Mouse (Mus musculus) forebrain, embryonic 15.5 days (tissue): ENCODE data around the gene Faim. TPM values are rescaled to one million over a fixed set of nuclear protein-coding genes. Genes with fewer than 3 reads are reported as not detected.
A peak's percentile ranks its signal among the peaks of the same experiment; 100 is the strongest.

ENCODE experiments used
- ATAC-seq: fragments of 200-750 bp; cut with Nextera tagmentation; replicated peaks from 2 replicates; pipeline ENCODE4 v1.8.0; 2017; ENCODE audit warnings: mild to moderate bottlenecking, moderate TSS enrichment, moderate library complexity
- H3K27ac ChIP-seq: fragments of 300-500 bp; sonication (generic); replicated peaks from 2 replicates; pipeline ENCODE4 v1.5.1; 2015; ENCODE audit warnings: mild to moderate bottlenecking, inconsistent platforms
- H3K27me3 ChIP-seq: fragments of 300-500 bp; sonication (generic); 2 replicates; pipeline ENCODE4 v1.6.1; 2015; ENCODE audit warnings: inconsistent platforms
- H3K36me3 ChIP-seq: fragments of 300-500 bp; sonication (generic); 2 replicates; pipeline ENCODE4 v1.6.1; 2015; ENCODE audit warnings: mild to moderate bottlenecking, inconsistent platforms
- H3K4me1 ChIP-seq: fragments of 300-500 bp; sonication (generic); 2 replicates; pipeline ENCODE4 v1.6.1; 2015; ENCODE audit warnings: inconsistent platforms
- H3K4me2 ChIP-seq: fragments of 300-500 bp; sonication (generic); replicated peaks from 2 replicates; pipeline ENCODE4 v1.6.1; 2015; ENCODE audit warnings: mild to moderate bottlenecking, inconsistent platforms
- H3K4me3 ChIP-seq: fragments of 300-500 bp; sonication (generic); 2 replicates; pipeline ENCODE4 v1.5.1; 2015; ENCODE audit warnings: mild to moderate bottlenecking, inconsistent platforms
- H3K9ac ChIP-seq: fragments of 300-500 bp; sonication (generic); replicated peaks from 2 replicates; pipeline ENCODE4 v1.6.1; 2015; ENCODE audit warnings: mild to moderate bottlenecking, inconsistent platforms
- H3K9me3 ChIP-seq: fragments of 300-500 bp; sonication (generic); 2 replicates; pipeline ENCODE4 v1.6.1; 2016; ENCODE audit warnings: inconsistent platforms
- WGBS: fragments of 180-500 bp; shearing (Covaris S2); methylation state at CpG from one replicate; pipeline ENCODE4 v1.1.7; 2015; ENCODE audit warnings: mixed read lengths; 5-methylcytosine and 5-hydroxymethylcytosine counted together
- polyA plus RNA-seq: library from polyadenylated mRNA; unstranded; fragments of >200 nt; fragmentation: Nextera tagmentation; extraction: Ambion mirVana; gene quantifications from 2 replicates; pipeline ENCODE4 v1.2.1, GENCODE M21; 2015

Faim gene
- polyA plus RNA-seq, 1 experiment from 2014 or later, result 94.8 TPM

DNA sequence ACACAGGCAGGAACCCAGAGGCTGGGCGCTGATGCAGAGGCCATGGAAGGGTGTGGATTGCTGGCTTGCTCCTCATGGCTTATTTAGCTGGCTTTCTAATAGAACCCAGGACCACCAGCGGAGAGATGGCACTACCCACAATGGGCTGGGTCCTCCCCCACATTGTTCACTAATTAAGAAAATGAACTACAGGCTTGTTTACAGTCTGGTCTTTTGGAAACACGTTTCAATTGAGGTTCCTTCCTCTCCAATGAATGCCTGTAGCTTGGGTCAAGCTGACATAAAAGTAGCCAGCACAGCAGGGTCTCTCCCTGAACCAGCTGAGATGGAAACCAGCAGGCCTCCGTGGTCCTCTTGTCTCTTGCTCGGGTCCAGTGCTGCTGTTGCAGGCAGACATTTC is 35.0 kb downstream of the Faim start:
- Histone ChIP-seq H3K9ac (no peak overlapping the region), H3K9me3 (no peaks in the 10 kb centered on the region), H3K27ac (no peak overlapping the region), H3K4me1 (no peaks in the 10 kb centered on the region), H3K36me3 (no peaks in the 10 kb centered on the region), H3K4me2 (no peak overlapping the region), H3K27me3 (no peaks in the 10 kb centered on the region), H3K4me3 (no peak overlapping the region)
- no peak for ATAC-seq
- WGBS, result 16% methylated on average over 5 of the region's 5 CpGs

GRCm38 (mm10) chr9:99021751-99022150 is 35.6 kb downstream of the Faim start:
- Histone ChIP-seq H3K9ac (no peak overlapping the region), H3K27me3 (no peaks in the 10 kb centered on the region), H3K4me3 (no peak overlapping the region), H3K9me3 (no peaks in the 10 kb centered on the region), H3K36me3 (no peaks in the 10 kb centered on the region), H3K4me1 (no peaks in the 10 kb centered on the region), H3K4me2 (no peak overlapping the region), H3K27ac (no peak overlapping the region)
- 83% methylated on average over 4 of the region's 4 CpGs for WGBS
- ATAC-seq, result no peak

DNA sequence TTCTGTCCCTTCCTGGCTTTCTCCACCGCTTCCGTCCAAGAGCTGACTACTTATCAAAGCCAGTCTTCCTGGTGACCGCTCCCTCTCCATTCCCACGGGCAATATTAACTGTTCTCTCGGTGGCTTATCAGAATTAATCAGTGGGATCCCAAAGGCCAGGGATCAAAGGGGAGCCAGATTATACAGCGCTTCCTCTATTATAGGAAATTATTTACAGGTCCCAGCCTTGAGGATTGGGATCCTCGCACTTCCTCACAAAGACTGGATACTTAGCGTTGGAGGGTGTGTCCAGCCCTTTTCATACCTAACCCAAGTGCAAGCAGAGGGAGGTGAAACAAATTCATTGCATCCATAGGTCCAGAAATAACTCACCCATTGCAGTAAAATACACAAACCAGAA is 45.9 kb downstream of the Faim start:
- Histone ChIP-seq H3K36me3 (no peaks in the 10 kb centered on the region), H3K4me3 (no peak overlapping the region), H3K4me1 (no peaks in the 10 kb centered on the region), H3K27me3 (no peaks in the 10 kb centered on the region), H3K9me3 (no peaks in the 10 kb centered on the region), H3K4me2 (no peak overlapping the region), H3K9ac (no peak overlapping the region), H3K27ac (no peak overlapping the region)
- 88% methylated on average over 8 of the region's 8 CpGs for WGBS
- ATAC-seq, result no peak

- Histone ChIP-seq H3K36me3 (no peaks in the 10 kb centered on the region), H3K4me2 (no peak overlapping the region), H3K4me3 (no peak overlapping the region), H3K4me1 (no peaks in the 10 kb centered on the region), H3K27me3 (no peaks in the 10 kb centered on the region), H3K9ac (no peak overlapping the region), H3K27ac (no peak overlapping the region), H3K9me3 (no peaks in the 10 kb centered on the region)
- 84% methylated on average over 8 of the region's 8 CpGs for WGBS
- no peak for ATAC-seq
Observed at GRCm38 (mm10) chr9:99034111-99034510, 47.9 kb downstream of the Faim start.

DNA sequence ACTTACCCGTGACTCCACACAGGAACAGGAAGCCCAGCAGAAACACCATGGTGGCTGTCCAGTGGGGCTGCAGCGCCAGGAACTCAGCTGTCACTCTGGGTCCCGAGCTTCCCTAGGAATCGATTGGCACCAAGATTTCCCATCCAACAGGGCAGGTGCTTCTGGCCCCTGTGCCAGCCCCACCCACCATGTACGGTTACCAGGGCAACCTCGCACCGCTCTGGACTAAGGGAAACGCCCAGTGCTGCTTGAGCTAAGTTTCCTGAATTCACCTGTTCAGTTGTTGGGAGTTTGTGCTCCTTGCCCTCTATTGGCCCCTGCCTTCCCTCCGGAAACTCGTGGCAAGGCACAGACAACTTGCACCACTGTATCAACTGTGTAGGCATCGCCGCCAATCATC is 49.4 kb downstream of the Faim start, which contains the start of gene Gm1123:
Gene Gm1123, minus strand, starts transcription at position 141 of the 400 bp plus-strand sequence.
- no peaks in the 10 kb centered on the region for H3K4me1 ChIP-seq
- ATAC-seq, result no peak
- H3K4me3 ChIP-seq, result no peak within 1 kb of the TSS
- no peak within 1 kb of the TSS for H3K27ac ChIP-seq
- H3K9ac ChIP-seq, result no peak within 1 kb of the TSS
- H3K36me3 ChIP-seq, result peaks cover under 1% of the 10 kb centered on the region; the same call in 1 of the 2 replicates
- 82% methylated on average over 12 of the region's 12 CpGs for WGBS
- H3K4me2 ChIP-seq, result no peak within 1 kb of the TSS
- H3K9me3 ChIP-seq, result no peaks in the 10 kb centered on the region
- no peaks in the 10 kb centered on the region for H3K27me3 ChIP-seq

- Histone ChIP-seq H3K9me3 (no peaks in the 10 kb centered on the region), H3K4me3 (no peak overlapping the region), H3K36me3 (peaks cover 2% of the 10 kb centered on the region; the same call in 1 of the 2 replicates), H3K4me1 (peaks cover 3% of the 10 kb centered on the region; the same call in 1 of the 2 replicates), H3K27me3 (no peaks in the 10 kb centered on the region), H3K9ac (no peak overlapping the region), H3K4me2 (no peak overlapping the region), H3K27ac (no peak overlapping the region)
- WGBS, result 77% methylated on average over 9 of the region's 9 CpGs
- ATAC-seq, result no peak
Observed at GRCm38 (mm10) chr9:99041994-99042393, 55.8 kb downstream of the Faim start.

DNA sequence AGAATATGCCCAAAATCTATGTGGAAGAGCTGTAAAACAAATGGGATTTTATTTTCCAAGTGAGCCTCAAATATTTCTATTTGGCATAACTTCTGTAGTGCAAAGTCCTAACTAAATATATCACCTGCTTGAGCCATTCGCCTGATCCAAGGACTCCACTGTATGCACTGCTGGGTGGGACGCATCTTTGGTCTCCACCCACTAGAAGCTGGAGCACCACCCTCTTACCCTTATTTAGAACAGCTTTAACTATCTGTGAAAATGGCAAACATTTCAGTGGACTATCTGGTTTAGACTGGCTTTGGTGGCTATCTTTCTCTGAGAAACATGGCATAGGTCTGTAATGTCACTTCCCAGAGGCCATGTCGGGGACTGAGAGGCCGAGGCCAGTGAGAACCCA is 56.5 kb downstream of the Faim start:
- WGBS, result 90% methylated on average over 4 of the region's 4 CpGs
- no peak overlapping the region for H3K27ac ChIP-seq
- H3K9ac ChIP-seq, result no peak overlapping the region
- H3K9me3 ChIP-seq, result no peaks in the 10 kb centered on the region
- no peak overlapping the region for H3K4me2 ChIP-seq
- H3K36me3 ChIP-seq, result peaks cover 2% of the 10 kb centered on the region; the same call in 1 of the 2 replicates
- H3K27me3 ChIP-seq, result no peaks in the 10 kb centered on the region
- H3K4me3 ChIP-seq, result no peak overlapping the region
- H3K4me1 ChIP-seq, result peaks cover 3% of the 10 kb centered on the region; the same call in 1 of the 2 replicates
- ATAC-seq, result no peak

GRCm38 (mm10) chr9:99044761-99045160 is 58.6 kb downstream of the Faim start:
- Histone ChIP-seq H3K4me1 (peaks cover 9% of the 10 kb centered on the region), H3K27me3 (no peaks in the 10 kb centered on the region), H3K27ac (peak overlapping the region; percentile 52; the same call in 1 of the 2 replicates), H3K9me3 (no peaks in the 10 kb centered on the region), H3K9ac (no peak overlapping the region), H3K36me3 (peaks cover 2% of the 10 kb centered on the region; the same call in 1 of the 2 replicates), H3K4me3 (no peak overlapping the region), H3K4me2 (no peak overlapping the region)
- peak; percentile 73; the same call in 1 of the 2 replicates for ATAC-seq
- WGBS, result 69% methylated on average over 8 of the region's 8 CpGs

- Histone ChIP-seq H3K9me3 (no peaks in the 10 kb centered on the region), H3K4me3 (no peak overlapping the region), H3K27ac (no peak overlapping the region), H3K36me3 (peaks cover 13% of the 10 kb centered on the region; the same call in 1 of the 2 replicates), H3K4me1 (peaks cover 9% of the 10 kb centered on the region), H3K9ac (no peak overlapping the region), H3K4me2 (no peak overlapping the region), H3K27me3 (no peaks in the 10 kb centered on the region)
- ATAC-seq, result no peak
- WGBS, result 68% methylated on average over 1 of the region's 1 CpGs
Observed at GRCm38 (mm10) chr9:99048724-99049250, 62.6 kb downstream of the Faim start.

- H3K4me1 ChIP-seq, result peaks cover 6% of the 10 kb centered on the region; the same call in 1 of the 2 replicates
- no peak overlapping the region for H3K4me3 ChIP-seq
- WGBS, result 80% methylated on average over 6 of the region's 6 CpGs
- no peak for ATAC-seq
- H3K27me3 ChIP-seq, result no peaks in the 10 kb centered on the region
- H3K9me3 ChIP-seq, result no peaks in the 10 kb centered on the region
- 0 out of 2 replicates have a peak overlapping the region, but pooled peaks have one; percentile 8 for H3K27ac ChIP-seq
- H3K36me3 ChIP-seq, result peaks cover 15% of the 10 kb centered on the region; the same call in 1 of the 2 replicates
- no peak overlapping the region for H3K4me2 ChIP-seq
- no peak overlapping the region for H3K9ac ChIP-seq
Observed at GRCm38 (mm10) chr9:99049760-99050159, 63.6 kb downstream of the Faim start.

Other genes with a start within 250 kb of the Faim start
- gene Prr23a1, start 143.9 kb upstream of the Faim start, polyA plus RNA-seq, result 0.22 TPM in 1 of 2 replicates, not detected in the other
- not detected in 2 replicates for gene Prr23a2, start 129.9 kb upstream of the Faim start, polyA plus RNA-seq
- not detected in 2 replicates for gene Prr23a3, start 121.6 kb upstream of the Faim start, polyA plus RNA-seq
- gene 7420426K07Rik, start 83.3 kb upstream of the Faim start, polyA plus RNA-seq, result not detected in 2 replicates
- 0.27 and 0.42 TPM in 2 replicates for gene Foxl2, start 31.1 kb upstream of the Faim start, polyA plus RNA-seq
- not detected in 2 replicates for gene Gm1123, start 49.3 kb downstream of the Faim start, polyA plus RNA-seq
- gene Pik3cb, start 154.2 kb downstream of the Faim start, polyA plus RNA-seq, result 3.7 and 3.8 TPM in 2 replicates